8 mouse cellular contexts compared by ENCODE assay signal in the genomic region with DNA sequence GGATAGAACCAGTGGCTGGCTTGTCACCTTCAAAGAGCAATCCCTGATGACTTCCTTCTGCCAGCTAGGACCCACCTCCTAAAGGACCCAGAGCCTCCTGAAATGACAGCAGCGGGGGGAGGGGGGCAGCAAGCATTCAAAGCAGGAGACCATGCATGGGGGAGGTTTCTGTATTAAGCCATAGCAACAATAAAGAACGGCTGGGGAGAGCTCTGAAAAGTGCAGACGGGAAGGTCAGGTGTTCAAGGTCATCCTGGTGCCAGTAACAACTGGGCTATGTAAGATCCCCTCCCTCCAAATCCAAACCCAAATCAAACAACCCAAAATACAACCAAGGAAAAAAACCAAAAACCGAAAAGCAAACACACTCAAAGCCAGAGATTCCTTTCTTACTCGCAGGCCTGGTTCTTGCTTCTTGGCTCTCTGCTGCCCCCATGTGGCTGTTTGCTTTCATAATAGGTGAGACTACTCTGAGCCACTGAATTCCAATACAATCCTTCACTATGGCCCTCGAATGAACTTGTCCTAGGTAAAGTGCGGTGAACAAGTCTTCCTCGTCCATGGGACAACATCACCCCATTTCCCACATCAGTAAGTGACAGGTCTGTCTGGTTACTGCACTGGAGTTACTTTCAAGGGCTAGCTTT. TPM values are rescaled to one million over a fixed set of nuclear protein-coding genes. Genes with fewer than 3 reads are reported as not detected.
DNase-seq lines count a peak whose midpoint lies in the region; ATAC-seq and TF ChIP-seq lines count a peak whose summit lies in the region.

No protein-coding gene starts in this region.

- no peak overlapping the region for H3K27ac ChIP-seq in embryonic facial prominence, embryonic 14.5 days (replicated peaks; ENCODE audit: low read depth, low read length)
- no peak overlapping the region for H3K27ac ChIP-seq in limb, embryonic 11.5 days (replicated peaks; ENCODE audit: low read depth, low read length)
- H3K27ac ChIP-seq in midbrain, postnatal 0 days (ENCODE audit: low read depth, low read length), result no peak overlapping the region

- no peaks in the 10 kb centered on the region for H3K4me1 ChIP-seq in embryonic facial prominence, embryonic 14.5 days (ENCODE audit: control insufficient read depth, insufficient read depth, low read length)
- H3K4me1 ChIP-seq in limb, embryonic 11.5 days (ENCODE audit: control insufficient read depth, insufficient read depth, low read length), result no peaks in the 10 kb centered on the region
- H3K4me1 ChIP-seq in midbrain, postnatal 0 days (ENCODE audit: insufficient read depth, low read length), result no peaks in the 10 kb centered on the region

- no peaks in the 10 kb centered on the region for H3K36me3 ChIP-seq in embryonic facial prominence, embryonic 14.5 days (ENCODE audit: control insufficient read depth, insufficient read depth, low read length)
- H3K36me3 ChIP-seq in limb, embryonic 11.5 days (ENCODE audit: control insufficient read depth, insufficient read depth, low read length), result no peaks in the 10 kb centered on the region
- no peaks in the 10 kb centered on the region for H3K36me3 ChIP-seq in midbrain, postnatal 0 days (ENCODE audit: insufficient read depth, low read length)

- H3K4me2 ChIP-seq in embryonic facial prominence, embryonic 14.5 days (ENCODE audit: low read depth, low read length), result no peak overlapping the region
- H3K4me2 ChIP-seq in limb, embryonic 11.5 days (ENCODE audit: low read depth, severe bottlenecking), result no peak overlapping the region
- H3K4me2 ChIP-seq in midbrain, postnatal 0 days (ENCODE audit: low read depth, low read length, poor library complexity, severe bottlenecking), result no peak overlapping the region; the same call in 1 of the 2 replicates

- peak; percentile 89 for DNase-seq in 416B (ENCODE audit: low read depth)
- DNase-seq in adrenal gland, postnatal 36 days, result peak; percentile 88 to 94
- peak; percentile 89 for DNase-seq in embryonic facial prominence, embryonic 14.5 days (ENCODE audit: low spot score)
- DNase-seq in heart, adult 9 months (ENCODE audit: low spot score in 2 of 2), result peak; percentile 59 to 79
- peak; percentile 79 to 91 for DNase-seq in kidney, adult 8-10 months
- peak; percentile 94 for DNase-seq in limb, embryonic 11.5 days (ENCODE audit: low spot score)
- peak; percentile 84 for DNase-seq in midbrain, postnatal 0 days (ENCODE audit: low spot score)
- peak; percentile 75 to 90 for DNase-seq in spleen, postnatal 14 days (ENCODE audit: low spot score in 2 of 2)

- TF ChIP-seq CTCF in midbrain, postnatal 0 days (IDR thresholded peaks at IDR 0.05), result peak; percentile 96

- no peaks in the 10 kb centered on the region for H3K27me3 ChIP-seq in embryonic facial prominence, embryonic 14.5 days (replicated peaks; ENCODE audit: control insufficient read depth, insufficient read depth, low read length)
- H3K27me3 ChIP-seq in limb, embryonic 11.5 days (ENCODE audit: control insufficient read depth, insufficient read depth, low read length), result no peaks in the 10 kb centered on the region
- H3K27me3 ChIP-seq in midbrain, postnatal 0 days (ENCODE audit: insufficient read depth, low read length), result no peaks in the 10 kb centered on the region; the same call in 1 of the 2 replicates

- no peaks in the 10 kb centered on the region for H3K9me3 ChIP-seq in embryonic facial prominence, embryonic 14.5 days (ENCODE audit: control insufficient read depth, low read length)
- H3K9me3 ChIP-seq in limb, embryonic 11.5 days (ENCODE audit: control insufficient read depth, low read length), result no peaks in the 10 kb centered on the region
- no peaks in the 10 kb centered on the region for H3K9me3 ChIP-seq in midbrain, postnatal 0 days (ENCODE audit: low read length)

- H3K9ac ChIP-seq in embryonic facial prominence, embryonic 14.5 days (ENCODE audit: low read depth, low read length), result no peak overlapping the region
- no peak overlapping the region for H3K9ac ChIP-seq in limb, embryonic 11.5 days (ENCODE audit: low read length)
- H3K9ac ChIP-seq in midbrain, postnatal 0 days (replicated peaks; ENCODE audit: low read length, poor library complexity, severe bottlenecking), result no peak overlapping the region

- 14% methylated on average over 8 of the region's 8 CpGs for WGBS in embryonic facial prominence, embryonic 14.5 days
- WGBS in limb, embryonic 11.5 days, result 16% methylated on average over 8 of the region's 8 CpGs
- WGBS in midbrain, postnatal 0 days, result 15% methylated on average over 8 of the region's 8 CpGs

- ATAC-seq in embryonic facial prominence, embryonic 14.5 days (ENCODE audit: low read depth), result peak; percentile 65; the same call in 1 of the 2 replicates
- ATAC-seq in limb, embryonic 11.5 days (ENCODE audit: insufficient number of reproducible peaks, low FRiP score, low TSS enrichment, low read depth), result peak; percentile 26; the same call in 1 of the 2 replicates
- ATAC-seq in midbrain, postnatal 0 days (ENCODE audit: low FRiP score), result peak; percentile 72

- no peak overlapping the region for H3K4me3 ChIP-seq in embryonic facial prominence, embryonic 14.5 days (ENCODE audit: low read depth, low read length)
- H3K4me3 ChIP-seq in limb, embryonic 11.5 days (ENCODE audit: low read depth, low read length), result no peak overlapping the region
- H3K4me3 ChIP-seq in midbrain, postnatal 0 days (ENCODE audit: low read depth, low read length), result no peak overlapping the region

RNA-seq across cellular contexts. Expression of gene Olfr1396, which starts 11.5 kb away (rescaled TPM):
- total RNA-seq in adrenal gland, postnatal 36 days (2021), result 1 to 10 TPM; 1.1 to 2.1 TPM
- 0.08 and 0.46 TPM in 2 replicates for polyA plus RNA-seq in embryonic facial prominence, embryonic 14.5 days (2014; fragmentation: Nextera tagmentation; extraction: Ambion mirVana)
- polyA plus RNA-seq in limb, embryonic 11.5 days (2014; fragmentation: Nextera tagmentation; extraction: Ambion mirVana), result not detected in 2 replicates
- not detected in 2 replicates for total RNA-seq in midbrain, postnatal 0 days (2014; rRNA removed)
- not detected in 2 replicates for polyA plus RNA-seq in midbrain, postnatal 0 days (2015; fragmentation: Nextera tagmentation; extraction: Ambion mirVana)

RNA-seq across cellular contexts. Expression of gene Ifi47, which starts 26.8 kb away (rescaled TPM):
- 1 to 10 TPM; 3.9 to 6.6 TPM for total RNA-seq in adrenal gland, postnatal 36 days (2021)
- 1.8 and 2.4 TPM in 2 replicates for polyA plus RNA-seq in embryonic facial prominence, embryonic 14.5 days (2014; fragmentation: Nextera tagmentation; extraction: Ambion mirVana)
- 0.51 and 0.61 TPM in 2 replicates for polyA plus RNA-seq in limb, embryonic 11.5 days (2014; fragmentation: Nextera tagmentation; extraction: Ambion mirVana)
- 1.1 and 3.3 TPM in 2 replicates for total RNA-seq in midbrain, postnatal 0 days (2014; rRNA removed)
- polyA plus RNA-seq in midbrain, postnatal 0 days (2015; fragmentation: Nextera tagmentation; extraction: Ambion mirVana), result 0.74 and 1.4 TPM in 2 replicates

RNA-seq across cellular contexts. Expression of gene Olfr1395, which starts 38.9 kb away (rescaled TPM):
- not detected for total RNA-seq in adrenal gland, postnatal 36 days (2021)
- polyA plus RNA-seq in embryonic facial prominence, embryonic 14.5 days (2014; fragmentation: Nextera tagmentation; extraction: Ambion mirVana), result 0.10 and 0.35 TPM in 2 replicates
- polyA plus RNA-seq in limb, embryonic 11.5 days (2014; fragmentation: Nextera tagmentation; extraction: Ambion mirVana), result not detected in 2 replicates
- total RNA-seq in midbrain, postnatal 0 days (2014; rRNA removed), result not detected in 2 replicates
- polyA plus RNA-seq in midbrain, postnatal 0 days (2015; fragmentation: Nextera tagmentation; extraction: Ambion mirVana), result not detected in 2 replicates

RNA-seq across cellular contexts. Expression of gene Tgtp2, which starts 39.2 kb away (rescaled TPM):
- total RNA-seq in adrenal gland, postnatal 36 days (2021), result 1 to 10 TPM; 2.4 to 3.6 TPM
- polyA plus RNA-seq in embryonic facial prominence, embryonic 14.5 days (2014; fragmentation: Nextera tagmentation; extraction: Ambion mirVana), result 0.11 and 0.28 TPM in 2 replicates
- not detected in 2 replicates for polyA plus RNA-seq in limb, embryonic 11.5 days (2014; fragmentation: Nextera tagmentation; extraction: Ambion mirVana)
- not detected in 2 replicates for total RNA-seq in midbrain, postnatal 0 days (2014; rRNA removed)
- polyA plus RNA-seq in midbrain, postnatal 0 days (2015; fragmentation: Nextera tagmentation; extraction: Ambion mirVana), result 0.15 and 0.19 TPM in 2 replicates

RNA-seq across cellular contexts. Expression of gene Olfr1394, which starts 51.0 kb away (rescaled TPM):
- total RNA-seq in adrenal gland, postnatal 36 days (2021), result not detected
- polyA plus RNA-seq in embryonic facial prominence, embryonic 14.5 days (2014; fragmentation: Nextera tagmentation; extraction: Ambion mirVana), result not detected in 2 replicates
- polyA plus RNA-seq in limb, embryonic 11.5 days (2014; fragmentation: Nextera tagmentation; extraction: Ambion mirVana), result not detected in 2 replicates
- total RNA-seq in midbrain, postnatal 0 days (2014; rRNA removed), result not detected in 2 replicates
- not detected in 2 replicates for polyA plus RNA-seq in midbrain, postnatal 0 days (2015; fragmentation: Nextera tagmentation; extraction: Ambion mirVana)
